Mouse (Mus musculus) hindbrain, embryonic 15.5 days (tissue): ENCODE measurements at regions not wholly inside any gene's neighbourhood (a gene's known extent, or its start where the extent isn't known, plus 50 kb on each side); places are given as distances from the start of the nearest gene placed in this dataset.

Experiments used
- ATAC-seq: fragments of 200-750 bp; cut with Nextera tagmentation; 2 replicates; pipeline ENCODE4 v1.8.0; 2017; ENCODE audit warnings: low read depth, moderate number of reproducible peaks, moderate TSS enrichment; ENCODE audit not compliant: low FRiP score
- H3K27ac ChIP-seq: fragments of 300-500 bp; sonication (generic); replicated peaks from 2 replicates; pipeline ENCODE4 v1.5.1; 2015; ENCODE audit warnings: mild to moderate bottlenecking, inconsistent platforms
- H3K27me3 ChIP-seq: fragments of 300-500 bp; sonication (generic); 2 replicates; pipeline ENCODE4 v1.6.1; 2015; ENCODE audit warnings: control low read depth, inconsistent platforms
- H3K36me3 ChIP-seq: fragments of 300-500 bp; sonication (generic); 2 replicates; pipeline ENCODE4 v1.6.1; 2015; ENCODE audit warnings: control low read depth, inconsistent platforms
- H3K4me1 ChIP-seq: fragments of 300-500 bp; sonication (generic); replicated peaks from 2 replicates; pipeline ENCODE4 v1.6.1; 2015; ENCODE audit warnings: control low read depth, inconsistent platforms
- H3K4me2 ChIP-seq: fragments of 300-500 bp; sonication (generic); 2 replicates; pipeline ENCODE4 v1.6.1; 2015; ENCODE audit warnings: moderate library complexity, mild to moderate bottlenecking, inconsistent platforms
- H3K4me3 ChIP-seq: fragments of 300-500 bp; sonication (generic); 2 replicates; pipeline ENCODE4 v1.5.1; 2015; ENCODE audit warnings: mild to moderate bottlenecking, inconsistent platforms
- H3K9ac ChIP-seq: fragments of 300-500 bp; sonication (generic); 2 replicates; pipeline ENCODE4 v1.6.1; 2015; ENCODE audit warnings: inconsistent platforms
- H3K9me3 ChIP-seq: fragments of 300-500 bp; sonication (generic); 2 replicates; pipeline ENCODE4 v1.6.1; 2016; ENCODE audit warnings: control low read depth, inconsistent platforms
- WGBS: fragments of 180-500 bp; shearing (Covaris S2); methylation state at CpG from one replicate; pipeline ENCODE4 v1.1.7; 2015; 5-methylcytosine and 5-hydroxymethylcytosine counted together

DNA sequence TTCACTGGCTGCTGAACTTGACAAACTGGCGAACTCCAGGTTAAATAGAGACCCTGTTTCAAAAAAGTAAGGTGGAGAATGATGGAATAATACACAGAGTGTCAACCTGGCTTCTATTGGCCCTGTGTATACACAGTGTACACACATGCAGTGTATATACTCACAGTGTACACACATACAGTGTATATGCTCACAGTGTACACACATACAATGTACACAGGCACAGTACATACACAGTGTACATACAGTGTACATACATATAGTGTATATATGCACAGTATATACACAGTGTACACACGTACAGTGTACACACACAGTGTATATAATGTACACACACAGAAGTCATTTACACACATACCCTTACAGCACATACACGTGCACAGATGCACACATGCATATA lies 52.4 kb upstream of the Aldh1b1 start:
- no peak overlapping the region for H3K4me2 ChIP-seq
- H3K27me3 ChIP-seq: no peaks in the 10 kb centered on the region
- ATAC-seq: 0 out of 2 replicates have a peak, but pooled peaks have one; percentile 15
- H3K27ac ChIP-seq: no peak overlapping the region
- WGBS: 94% methylated on average over 3 of the region's 3 CpGs
- no peaks in the 10 kb centered on the region for H3K9me3 ChIP-seq
- H3K4me3 ChIP-seq: no peak overlapping the region
- no peak overlapping the region for H3K9ac ChIP-seq
- H3K36me3 ChIP-seq: no peaks in the 10 kb centered on the region
- H3K4me1 ChIP-seq: 0 out of 2 replicates have a peak, but pooled peaks cover 3% of the 10 kb centered on the region

DNA sequence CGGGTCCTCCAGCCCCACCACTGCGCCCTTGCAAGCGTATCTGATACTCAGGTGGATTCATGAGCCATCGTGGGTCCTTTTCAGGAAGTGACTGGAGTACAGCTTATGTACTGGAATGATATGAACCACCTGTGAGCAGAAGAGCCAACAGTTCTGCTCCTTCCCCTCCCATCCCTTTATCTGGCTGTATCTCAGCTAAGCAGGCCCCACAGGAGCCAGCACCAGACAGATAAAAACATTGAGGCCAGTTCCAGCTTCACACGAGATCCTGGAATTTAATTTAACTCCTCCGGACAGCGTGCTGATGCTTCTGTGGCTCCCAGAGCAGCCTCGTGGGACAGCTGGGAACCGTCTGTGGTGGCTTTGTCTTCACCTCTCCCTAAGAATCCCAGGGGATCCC lies 53.1 kb upstream of the Aldh1b1 start:
- WGBS: 57% methylated on average over 9 of the region's 9 CpGs
- no peak overlapping the region for H3K4me2 ChIP-seq
- H3K27me3 ChIP-seq: no peaks in the 10 kb centered on the region
- no peak for ATAC-seq
- H3K4me1 ChIP-seq: peaks cover 9% of the 10 kb centered on the region; the same call in 1 of the 2 replicates
- no peaks in the 10 kb centered on the region for H3K36me3 ChIP-seq
- H3K9ac ChIP-seq: no peak overlapping the region
- no peak overlapping the region for H3K4me3 ChIP-seq
- H3K9me3 ChIP-seq: no peaks in the 10 kb centered on the region
- H3K27ac ChIP-seq: no peak overlapping the region

DNA sequence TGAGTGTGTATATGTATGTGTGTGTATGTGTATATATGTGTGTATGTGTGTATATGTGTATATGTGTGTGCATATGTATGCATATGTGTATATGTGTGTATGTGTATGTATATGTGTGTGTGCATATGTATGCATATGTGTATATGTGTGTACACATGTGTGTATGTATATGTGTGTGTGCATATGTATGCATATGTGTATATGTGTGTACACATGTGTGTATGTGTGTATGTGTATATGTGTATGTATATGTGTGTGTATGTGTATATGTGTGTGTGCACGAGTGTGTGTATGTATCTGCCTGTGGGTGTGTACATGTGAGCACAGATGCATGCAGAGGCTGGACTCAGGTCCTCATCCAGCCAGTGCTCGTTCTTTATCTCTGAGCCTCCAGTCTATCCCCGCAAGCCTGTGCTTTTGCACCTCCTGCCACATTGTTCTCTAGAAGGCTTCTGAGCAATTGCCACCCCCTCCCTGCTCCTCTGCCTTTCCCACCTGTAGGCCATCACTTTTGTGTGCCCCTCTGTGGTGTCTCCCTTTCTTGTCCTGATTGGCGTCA lies 53.9 kb upstream of the Aldh1b1 start:
- Histone ChIP-seq H3K27ac (no peak overlapping the region), H3K4me3 (no peak overlapping the region), H3K9ac (no peak overlapping the region), H3K36me3 (no peaks in the 10 kb centered on the region), H3K9me3 (no peaks in the 10 kb centered on the region), H3K4me2 (no peak overlapping the region), H3K27me3 (no peaks in the 10 kb centered on the region), H3K4me1 (peaks cover 15% of the 10 kb centered on the region)
- no peak for ATAC-seq
- WGBS: 91% methylated on average over 4 of the region's 4 CpGs

DNA sequence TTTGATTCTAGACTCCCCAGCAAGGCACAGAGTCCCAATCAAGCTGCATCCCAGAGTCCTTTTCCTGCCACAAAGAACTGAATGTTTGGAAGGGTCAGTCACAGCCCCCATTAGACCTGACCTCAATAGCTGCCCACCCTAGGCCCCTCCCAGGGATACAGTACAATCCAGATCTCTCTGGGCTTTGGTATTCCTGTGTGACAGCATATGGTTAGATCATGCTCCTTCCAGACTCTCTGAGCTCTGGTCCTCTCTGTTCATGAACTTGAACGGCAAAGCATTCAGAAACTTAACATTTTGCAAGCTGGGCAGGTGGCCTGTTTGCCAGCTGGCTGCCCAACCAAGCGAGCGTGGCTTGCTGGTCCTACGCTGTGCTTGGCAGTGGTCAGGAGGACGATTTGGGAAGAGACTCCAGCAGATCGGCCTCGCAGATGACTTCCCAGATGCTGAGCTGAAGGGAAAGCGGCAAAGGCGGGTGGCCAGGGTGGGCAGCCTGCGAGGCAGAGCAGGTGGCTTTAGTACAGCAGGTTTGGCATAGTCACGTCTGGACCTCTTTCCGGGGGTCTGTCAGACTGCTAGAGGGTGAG lies 58.0 kb upstream of the Aldh1b1 start:
- ATAC-seq: peak; percentile 59
- Histone ChIP-seq H3K4me2 (no peak overlapping the region), H3K9ac (no peak overlapping the region), H3K36me3 (no peaks in the 10 kb centered on the region), H3K4me1 (peaks cover 39% of the 10 kb centered on the region), H3K4me3 (no peak overlapping the region), H3K9me3 (no peaks in the 10 kb centered on the region), H3K27me3 (no peaks in the 10 kb centered on the region), H3K27ac (no peak overlapping the region; the same call in 1 of the 2 replicates)
- 68% methylated on average over 12 of the region's 12 CpGs for WGBS

DNA sequence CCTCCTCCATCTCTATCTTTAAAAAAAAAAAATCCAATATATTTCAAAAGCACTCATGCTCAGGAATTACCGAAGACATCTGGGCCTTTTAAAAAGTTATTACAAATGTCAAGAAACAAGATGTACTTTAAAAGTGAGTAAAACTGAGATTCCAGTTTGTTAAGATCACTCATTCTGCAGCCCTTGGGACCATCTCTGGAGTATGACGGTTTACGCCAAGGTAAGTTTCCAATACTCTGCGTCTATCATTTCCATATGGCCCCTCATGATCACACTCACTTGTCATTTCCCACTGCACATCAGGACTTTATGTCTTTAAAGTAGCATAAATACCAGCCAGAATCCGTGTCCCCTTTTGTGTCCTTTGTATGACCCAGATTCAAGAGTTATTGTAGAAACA lies 58.5 kb upstream of the Aldh1b1 start:
- Histone ChIP-seq H3K27me3 (no peaks in the 10 kb centered on the region), H3K36me3 (no peaks in the 10 kb centered on the region), H3K27ac (no peak overlapping the region), H3K4me1 (peaks cover 42% of the 10 kb centered on the region), H3K9me3 (no peaks in the 10 kb centered on the region), H3K4me3 (no peak overlapping the region), H3K4me2 (no peak overlapping the region), H3K9ac (no peak overlapping the region)
- ATAC-seq: no peak
- 78% methylated on average over 5 of the region's 5 CpGs for WGBS

DNA sequence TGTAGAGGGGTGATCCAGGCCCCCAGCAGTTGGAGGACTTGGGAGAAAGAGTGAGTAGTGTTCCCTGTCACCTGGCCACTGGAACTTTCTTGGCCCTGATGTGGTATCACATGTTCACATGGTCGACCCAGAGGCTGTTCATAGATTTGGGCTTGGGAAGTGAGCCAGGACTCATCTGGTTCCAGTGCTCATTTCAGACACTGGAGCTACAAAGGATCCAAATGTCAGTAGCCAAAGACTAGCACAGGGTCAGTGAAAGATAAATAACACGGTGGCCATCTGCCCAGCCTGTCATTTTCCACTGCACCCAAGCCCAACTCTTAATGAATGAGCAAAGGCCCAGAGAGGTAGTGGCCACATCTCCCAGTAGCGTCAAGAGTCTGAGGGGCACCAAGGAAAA lies 59.1 kb upstream of the Aldh1b1 start:
- Histone ChIP-seq H3K4me3 (no peak overlapping the region), H3K27ac (0 out of 2 replicates have a peak overlapping the region, but pooled peaks have one; percentile 31), H3K4me1 (peaks cover 42% of the 10 kb centered on the region), H3K4me2 (no peak overlapping the region), H3K9ac (no peak overlapping the region), H3K36me3 (no peaks in the 10 kb centered on the region), H3K9me3 (no peaks in the 10 kb centered on the region), H3K27me3 (no peaks in the 10 kb centered on the region)
- ATAC-seq: no peak
- WGBS: 41% methylated on average over 3 of the region's 3 CpGs

DNA sequence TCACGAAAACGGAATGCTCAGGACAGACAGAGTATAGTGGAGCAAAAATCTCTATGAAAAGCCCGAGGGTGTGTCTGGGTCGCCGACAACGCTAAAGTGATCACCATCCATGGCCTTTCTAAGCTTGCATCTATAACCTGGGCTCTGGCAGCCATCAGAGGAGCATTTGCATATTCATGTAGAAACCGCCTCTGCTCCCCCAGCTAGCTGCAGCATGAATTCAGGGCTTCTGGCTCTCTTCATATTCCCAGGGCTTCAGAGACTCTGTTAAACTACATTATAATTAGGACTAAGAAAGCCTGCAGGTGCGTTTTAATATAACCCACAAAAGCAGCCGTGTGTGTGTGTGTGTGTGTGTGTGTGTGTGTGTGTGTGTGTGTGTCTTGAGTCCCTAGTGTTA lies 59.7 kb upstream of the Aldh1b1 start:
- H3K27ac ChIP-seq: peak overlapping the region; percentile 31
- no peak overlapping the region for H3K4me2 ChIP-seq
- H3K9me3 ChIP-seq: no peaks in the 10 kb centered on the region
- ATAC-seq: no peak
- peaks cover 42% of the 10 kb centered on the region for H3K4me1 ChIP-seq
- H3K9ac ChIP-seq: no peak overlapping the region
- no peak overlapping the region for H3K4me3 ChIP-seq
- H3K27me3 ChIP-seq: no peaks in the 10 kb centered on the region
- WGBS: 39% methylated on average over 9 of the region's 9 CpGs
- H3K36me3 ChIP-seq: no peaks in the 10 kb centered on the region

DNA sequence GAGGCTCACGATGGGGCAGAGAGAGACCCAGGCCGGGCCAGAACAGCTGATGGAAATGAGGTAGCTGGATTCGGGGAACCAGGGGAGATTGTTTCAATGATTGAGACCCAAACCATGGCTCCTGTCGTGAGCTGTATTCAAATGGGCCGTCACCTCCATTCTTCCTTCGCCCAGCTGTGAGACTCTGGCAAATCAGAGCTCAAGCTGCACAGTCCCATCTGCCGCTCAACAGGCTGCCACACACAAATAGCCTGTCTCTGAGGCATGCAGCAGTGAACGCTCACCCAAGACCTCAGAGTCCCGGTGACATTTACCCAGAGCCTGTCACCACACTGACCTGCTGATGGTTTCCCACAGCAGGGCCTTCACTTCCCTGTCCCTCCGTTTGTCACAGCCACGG lies 60.1 kb upstream of the Aldh1b1 start:
- Histone ChIP-seq H3K9ac (no peak overlapping the region), H3K27me3 (no peaks in the 10 kb centered on the region), H3K4me2 (no peak overlapping the region), H3K4me1 (peaks cover 42% of the 10 kb centered on the region), H3K9me3 (no peaks in the 10 kb centered on the region), H3K36me3 (no peaks in the 10 kb centered on the region), H3K27ac (peak overlapping the region; percentile 31), H3K4me3 (no peak overlapping the region)
- no peak for ATAC-seq
- WGBS: 34% methylated on average over 11 of the region's 11 CpGs

DNA sequence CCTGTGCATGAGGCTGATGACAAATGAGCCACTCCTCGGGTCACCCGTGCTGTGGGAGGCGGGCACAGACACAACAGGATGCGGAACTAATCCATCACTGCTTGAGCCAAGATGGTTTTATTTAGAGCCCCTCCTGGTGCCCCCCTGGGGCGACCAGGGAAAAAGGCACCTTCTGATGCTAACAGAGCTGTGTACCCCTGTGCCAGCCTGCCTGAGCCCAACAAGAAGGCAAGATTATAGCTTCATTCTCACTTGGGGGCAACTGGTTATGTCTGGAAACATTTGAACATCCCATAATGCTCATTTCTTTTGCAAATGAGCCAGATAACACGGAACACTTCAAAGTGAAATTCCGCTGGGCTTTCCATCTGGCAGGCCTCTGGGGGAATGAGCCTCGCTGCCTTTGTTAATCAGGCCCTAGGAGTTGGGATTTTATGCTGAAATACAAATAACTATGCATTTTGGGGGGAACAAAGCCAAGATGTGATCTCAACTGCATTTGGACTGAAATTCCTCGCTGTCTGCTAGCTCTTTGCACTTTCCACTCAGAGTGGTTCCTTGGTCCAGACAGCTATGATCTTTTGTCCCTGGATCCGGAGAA lies 62.5 kb upstream of the Aldh1b1 start:
- 25% methylated on average over 10 of the region's 10 CpGs for WGBS
- Histone ChIP-seq H3K27me3 (no peaks in the 10 kb centered on the region), H3K4me3 (no peak overlapping the region), H3K36me3 (no peaks in the 10 kb centered on the region), H3K9me3 (no peaks in the 10 kb centered on the region), H3K9ac (no peak overlapping the region), H3K4me2 (no peak overlapping the region), H3K4me1 (peaks cover 39% of the 10 kb centered on the region), H3K27ac (peak overlapping the region; percentile 23; the same call in 1 of the 2 replicates)
- ATAC-seq: no peak

DNA sequence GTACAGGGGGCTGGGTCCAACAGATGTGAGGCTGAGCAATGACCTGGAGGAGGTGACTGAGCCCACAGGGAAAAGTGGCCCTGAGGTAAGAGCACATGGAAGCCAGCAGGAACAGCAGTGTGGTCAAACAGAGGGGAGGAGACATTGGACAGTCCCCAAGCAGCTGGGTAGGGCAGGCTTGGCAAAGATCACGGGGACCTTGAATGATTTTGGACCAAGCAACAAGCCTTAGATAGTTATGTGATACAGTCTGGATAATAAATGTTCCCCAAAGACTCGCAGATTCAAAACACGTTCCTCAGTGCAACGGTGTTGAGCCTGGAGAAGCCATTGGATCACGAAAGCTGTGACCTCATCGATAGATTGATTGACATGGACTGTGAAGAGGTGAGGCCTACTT lies 64.8 kb upstream of the Aldh1b1 start:
- Histone ChIP-seq H3K36me3 (no peaks in the 10 kb centered on the region), H3K27ac (no peak overlapping the region), H3K4me2 (no peak overlapping the region), H3K9me3 (no peaks in the 10 kb centered on the region), H3K4me1 (peaks cover 32% of the 10 kb centered on the region), H3K9ac (no peak overlapping the region), H3K27me3 (no peaks in the 10 kb centered on the region), H3K4me3 (no peak overlapping the region)
- WGBS: 94% methylated on average over 6 of the region's 6 CpGs
- no peak for ATAC-seq

DNA sequence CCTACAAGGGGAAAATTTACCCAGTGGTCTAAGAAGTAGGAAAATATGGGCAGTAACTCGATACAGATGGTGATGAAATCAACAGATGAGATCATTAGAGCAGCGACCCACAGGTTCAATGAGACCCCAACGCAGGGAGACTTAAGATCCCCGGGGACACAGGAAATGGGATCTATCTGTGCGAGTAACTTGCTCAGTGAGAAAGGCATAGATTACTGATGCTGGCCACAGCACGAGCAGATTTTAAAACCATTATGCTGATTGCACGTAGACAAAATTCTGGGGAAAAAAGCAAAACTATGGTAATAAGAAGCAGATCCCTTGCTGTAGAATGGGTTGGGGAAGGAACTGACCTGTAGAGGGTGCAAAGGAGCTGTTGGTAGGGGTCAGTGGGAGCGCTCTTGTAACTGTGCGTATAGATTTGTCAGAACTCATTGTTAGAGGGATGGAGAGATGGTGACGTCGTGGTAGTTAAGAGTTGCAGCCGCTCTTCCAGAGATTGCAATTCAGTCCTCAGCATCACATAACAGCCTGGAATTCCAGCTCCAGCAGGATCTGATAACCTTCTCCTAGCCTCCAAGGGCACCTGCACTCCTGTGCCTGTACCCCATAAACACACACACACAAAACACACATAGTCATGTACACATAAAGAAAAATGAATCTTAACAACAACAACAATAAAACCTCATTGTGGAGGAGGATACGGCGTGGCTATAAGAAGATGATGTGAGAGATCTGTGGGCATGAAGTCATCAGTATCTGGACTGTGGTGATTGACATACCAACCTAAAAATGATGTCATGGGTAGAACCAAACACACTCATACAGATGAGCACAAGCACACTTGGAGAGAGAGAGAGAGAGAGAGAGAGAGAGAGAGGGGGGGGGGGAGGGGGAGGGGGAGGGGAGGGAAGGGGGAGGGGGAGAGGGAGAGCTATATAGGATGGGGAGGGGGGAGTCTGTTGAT lies 67.7 kb upstream of the Aldh1b1 start:
- Histone ChIP-seq H3K4me1 (peaks cover 33% of the 10 kb centered on the region), H3K27ac (no peak overlapping the region), H3K4me3 (no peak overlapping the region), H3K9me3 (no peaks in the 10 kb centered on the region), H3K4me2 (no peak overlapping the region), H3K9ac (no peak overlapping the region), H3K27me3 (no peaks in the 10 kb centered on the region), H3K36me3 (no peaks in the 10 kb centered on the region)
- 35% methylated on average over 14 of the region's 14 CpGs for WGBS
- peak; percentile 57 for ATAC-seq

DNA sequence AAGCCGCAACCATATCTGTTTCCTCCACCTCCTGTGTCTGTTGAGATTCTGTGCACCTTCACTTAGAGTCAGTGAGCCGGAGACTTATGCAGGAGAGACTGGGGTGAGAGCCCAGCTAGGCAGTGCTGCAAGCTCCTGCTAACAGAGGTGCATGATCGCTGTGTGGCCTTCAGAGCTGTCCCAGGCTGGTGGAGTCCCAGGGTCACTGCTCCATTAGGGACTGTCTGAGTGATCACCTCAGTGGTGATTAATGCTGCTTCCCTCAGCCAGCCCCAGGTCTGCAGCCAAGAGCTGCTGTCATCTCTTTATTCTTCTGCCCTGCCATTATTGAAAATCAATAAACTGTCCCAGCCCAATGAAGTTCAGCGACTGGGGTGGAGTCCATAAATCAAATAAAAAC lies 69.0 kb upstream of the Aldh1b1 start:
- Histone ChIP-seq H3K4me1 (peaks cover 31% of the 10 kb centered on the region), H3K9me3 (no peaks in the 10 kb centered on the region), H3K27me3 (no peaks in the 10 kb centered on the region), H3K36me3 (no peaks in the 10 kb centered on the region), H3K9ac (no peak overlapping the region), H3K4me3 (no peak overlapping the region), H3K4me2 (no peak overlapping the region), H3K27ac (no peak overlapping the region)
- no peak for ATAC-seq
- WGBS: 62% methylated on average over 4 of the region's 4 CpGs
